Mouse (Mus musculus) adrenal gland, adult 8-10 months (tissue): ENCODE data around the gene Plcl2. TPM values are rescaled to one million over a fixed set of nuclear protein-coding genes. Genes with fewer than 3 reads are reported as not detected.
"Not testable (repeated sequence)": the region's sequence is repeated elsewhere in the genome, so short reads cannot be mapped to it uniquely, and the experiment has no call there.

ENCODE experiments used
- DNase-seq: peaks from one replicate; pipeline ENCODE4 v3.0.0; 2022
- total RNA-seq, 4 experiments: library from RNA; stranded (reverse); gene quantifications; 2 replicates each; pipeline ENCODE4 v1.2.4; 2022

Plcl2 gene
- total RNA-seq, 4 experiments from 2014 or later, result 60.4 to 90.4 (median 69.1) TPM

DNA sequence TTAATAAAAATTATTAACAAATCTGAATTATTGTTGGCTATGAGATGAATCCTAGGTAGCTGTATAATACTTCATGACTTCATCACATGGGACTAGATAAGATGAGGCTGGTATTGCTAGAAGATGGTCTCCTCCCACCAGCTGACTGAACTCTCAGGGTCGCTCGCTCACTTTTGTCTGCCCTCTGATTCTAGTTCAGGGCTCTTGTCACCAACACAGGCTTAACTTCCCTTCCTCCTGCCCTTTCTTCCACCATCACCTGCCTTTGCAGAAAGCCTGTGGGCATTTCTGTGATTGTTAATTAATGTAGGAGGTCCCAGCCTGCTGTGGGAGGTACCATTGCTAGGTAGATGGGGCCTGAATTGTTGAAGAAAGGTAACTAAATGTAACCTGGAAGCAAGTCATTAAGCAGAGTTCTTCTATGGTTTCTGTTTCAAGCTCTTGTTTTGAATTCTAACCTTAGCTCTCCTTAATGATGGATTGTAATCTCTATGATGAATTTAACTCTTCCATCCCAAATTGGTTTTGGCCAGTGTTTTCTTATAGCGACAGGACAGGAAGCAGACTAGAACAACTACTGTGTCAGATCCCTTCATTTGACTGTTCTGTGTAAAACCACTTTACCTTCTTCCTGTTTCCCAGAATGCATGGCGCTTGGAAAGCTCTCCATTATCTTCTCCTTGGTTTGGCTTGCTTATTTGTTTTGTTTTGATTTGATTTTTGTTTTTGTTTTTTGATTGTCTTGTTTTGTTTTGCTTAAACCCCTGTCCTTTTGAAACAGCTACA lies 27.4 kb downstream of the Plcl2 start:
- no peak for DNase-seq

DNA sequence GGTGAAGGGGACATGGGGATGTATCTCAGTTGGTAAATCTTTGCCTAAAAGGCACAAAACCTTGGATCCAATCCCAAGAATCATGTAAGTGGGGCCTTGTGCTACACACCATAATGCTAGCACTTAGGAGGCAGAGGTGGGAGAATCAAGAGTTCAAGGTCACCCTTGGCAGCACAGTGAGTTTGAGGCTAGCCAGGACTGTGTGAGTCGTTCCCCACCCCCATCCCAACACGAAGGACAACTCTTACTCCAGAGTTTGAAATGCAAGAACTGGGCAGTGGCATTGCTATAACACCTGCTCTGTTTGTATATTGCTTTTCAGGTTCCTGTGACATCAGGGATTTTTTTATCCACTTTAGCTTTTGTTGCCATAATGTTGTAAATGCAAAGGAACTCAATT lies 28.6 kb downstream of the Plcl2 start:
- no peak for DNase-seq

DNA sequence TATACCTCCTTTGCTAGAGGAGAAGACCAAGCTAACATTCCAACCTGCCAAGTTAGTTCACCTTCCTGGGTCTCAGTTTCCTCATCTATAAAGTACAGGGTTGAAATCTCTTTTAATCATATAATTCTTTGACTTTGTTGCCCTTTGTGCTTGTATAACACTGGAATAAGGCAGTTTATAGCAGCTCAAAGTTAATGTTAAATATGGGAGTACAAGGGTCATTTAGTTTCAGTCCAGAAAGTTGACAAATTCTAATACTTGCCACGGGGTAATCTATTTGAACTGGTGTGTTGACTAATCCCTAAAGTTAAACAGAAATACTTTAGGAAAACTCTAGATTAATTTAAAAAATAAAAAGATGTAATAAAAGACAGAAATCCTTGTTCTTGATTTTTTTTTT lies 35.7 kb downstream of the Plcl2 start:
- no peak for DNase-seq

DNA sequence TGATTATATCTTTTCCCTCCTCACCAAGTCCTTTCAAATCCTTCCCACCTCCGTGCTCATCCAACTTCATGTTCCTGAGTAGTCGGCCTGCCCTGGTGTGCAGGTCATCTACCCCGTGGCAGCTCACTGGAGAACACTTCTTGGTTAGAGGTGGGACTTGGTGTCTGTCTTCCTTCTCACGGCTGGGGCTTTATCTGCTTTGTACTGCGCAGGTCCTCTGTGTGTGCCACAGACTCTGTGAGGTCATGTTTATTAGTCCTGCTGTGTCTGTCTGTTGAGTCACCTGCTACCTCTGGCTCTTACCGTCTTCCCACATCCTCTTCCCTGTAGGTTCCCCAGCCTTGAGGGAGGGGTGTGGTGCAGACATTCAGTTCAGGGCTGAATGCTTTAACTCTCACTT lies 36.1 kb downstream of the Plcl2 start:
- DNase-seq, result no peak

DNA sequence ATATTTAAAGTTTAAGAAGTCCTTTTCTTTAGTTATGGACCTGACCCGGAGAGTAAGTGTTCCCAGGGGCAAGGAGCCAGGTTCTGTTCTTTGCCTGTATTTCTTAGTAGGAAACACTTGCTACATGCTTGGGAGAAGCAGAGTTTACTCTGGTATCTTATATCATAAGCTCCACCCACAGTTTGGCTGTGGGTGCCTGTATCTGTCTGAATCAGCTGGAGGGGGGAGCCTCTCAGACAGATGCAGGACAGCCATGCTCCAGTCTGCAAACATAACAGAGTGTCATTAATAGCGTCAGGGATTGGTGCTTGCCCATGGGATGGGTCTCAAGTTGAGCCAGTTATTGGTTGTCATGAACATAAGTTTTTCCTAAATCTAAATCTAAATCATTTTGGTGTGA lies 42.9 kb downstream of the Plcl2 start:
- no peak for DNase-seq

DNA sequence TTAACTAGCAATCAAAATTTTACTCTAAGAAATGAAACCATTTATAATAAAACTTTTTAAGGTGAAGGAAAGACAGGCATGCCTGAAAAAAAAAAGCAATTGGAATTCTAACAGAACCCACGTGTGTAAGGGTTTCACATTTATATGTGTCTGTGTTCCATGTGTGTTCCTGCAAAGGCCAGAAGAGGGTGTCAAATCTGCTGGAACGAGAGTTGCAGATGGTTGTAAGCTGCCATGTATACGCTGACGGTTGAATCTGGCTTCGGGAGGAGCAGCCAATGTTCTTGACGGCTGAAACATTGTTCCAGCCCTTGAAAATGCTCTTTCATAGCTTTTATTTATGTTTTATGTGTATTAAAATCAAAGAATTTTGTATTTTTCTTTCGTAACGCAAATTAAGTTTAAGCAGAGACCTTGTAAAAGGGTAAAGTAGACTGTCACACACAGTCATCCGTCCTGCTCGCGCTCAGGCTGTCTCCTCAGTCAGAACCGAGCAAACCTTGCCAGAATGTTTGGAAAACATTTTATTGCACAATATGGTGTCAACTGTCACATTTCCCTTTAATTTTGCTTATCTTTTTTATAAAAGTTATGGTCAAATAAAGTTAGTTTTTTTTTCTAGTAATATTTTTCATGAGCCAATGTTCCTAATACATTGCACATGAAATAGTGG lies 48.5 kb downstream of the Plcl2 start:
- no peak for DNase-seq

DNA sequence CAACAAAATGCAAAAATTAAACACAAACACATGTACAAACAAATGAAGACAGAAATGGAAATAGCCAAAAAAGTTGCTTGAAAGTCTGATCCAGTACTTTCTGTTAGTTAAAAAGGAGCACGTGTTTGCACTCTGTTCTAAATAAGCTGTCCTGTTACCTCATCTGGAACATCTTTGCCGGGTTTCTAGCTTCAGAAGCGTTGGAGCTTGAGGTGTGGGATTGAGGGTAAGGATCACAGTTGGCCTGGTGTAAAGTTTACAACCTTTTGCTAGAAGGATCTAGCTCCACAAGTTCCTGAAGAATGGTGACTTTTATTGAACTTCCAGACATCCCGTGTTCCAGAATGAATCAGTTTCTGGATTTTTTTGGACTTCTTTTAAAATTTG lies 49.0 kb downstream of the Plcl2 start:
- no peak for DNase-seq

DNA sequence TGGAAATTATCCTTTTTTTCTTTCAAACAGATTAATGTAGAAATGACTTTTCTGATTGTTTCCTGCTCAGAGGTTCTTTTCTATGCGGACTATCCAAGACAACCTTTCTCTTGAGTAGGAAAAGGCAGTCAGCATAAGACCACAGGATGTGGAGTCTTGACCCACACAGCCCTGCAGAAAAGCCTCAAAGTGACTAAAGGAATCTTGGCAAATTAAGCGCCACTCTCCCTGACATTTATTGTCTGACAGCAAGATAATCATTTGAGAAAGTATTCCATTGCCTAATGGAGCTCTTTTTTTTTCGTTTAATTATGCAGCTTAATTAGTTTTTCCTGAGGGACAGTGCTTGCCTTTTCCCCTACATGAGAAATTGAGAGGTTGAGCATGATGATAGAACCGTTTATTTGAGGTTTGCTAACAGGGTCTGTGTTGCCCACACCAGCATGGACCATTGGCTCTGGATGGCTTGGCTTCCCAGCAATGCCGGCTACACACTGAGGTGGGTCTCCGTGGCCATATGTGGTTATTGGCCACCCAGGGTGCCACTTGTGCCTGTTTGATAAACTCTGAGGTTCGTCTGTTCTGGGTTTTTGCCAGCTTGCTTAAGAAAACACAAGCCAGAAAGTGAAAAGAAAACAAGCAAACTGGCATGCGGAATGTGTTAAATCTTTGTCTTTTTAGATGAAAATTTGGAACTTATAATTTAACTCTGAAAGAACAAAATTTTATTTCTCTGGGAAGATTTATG lies 56.3 kb downstream of the Plcl2 start:
- DNase-seq, result no peak

DNA sequence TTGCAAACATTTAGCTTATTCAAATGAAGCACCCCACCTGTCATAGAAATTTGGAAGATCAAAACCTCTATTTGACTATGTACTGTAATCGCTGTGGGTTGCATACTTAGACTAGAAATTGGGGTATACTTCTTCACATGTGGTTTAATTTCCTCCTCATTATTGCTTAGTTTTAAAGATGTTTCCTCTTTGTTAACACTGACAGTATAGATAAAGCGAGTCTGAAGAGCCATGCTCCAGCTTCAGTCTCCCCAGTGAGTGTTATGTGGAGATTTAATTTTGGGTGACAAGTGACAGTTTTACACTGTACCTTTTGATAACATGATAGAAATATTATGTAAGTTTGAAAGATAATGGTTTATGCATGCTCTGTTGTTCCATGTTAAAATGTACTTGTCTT lies 59.6 kb downstream of the Plcl2 start:
- no peak for DNase-seq

DNA sequence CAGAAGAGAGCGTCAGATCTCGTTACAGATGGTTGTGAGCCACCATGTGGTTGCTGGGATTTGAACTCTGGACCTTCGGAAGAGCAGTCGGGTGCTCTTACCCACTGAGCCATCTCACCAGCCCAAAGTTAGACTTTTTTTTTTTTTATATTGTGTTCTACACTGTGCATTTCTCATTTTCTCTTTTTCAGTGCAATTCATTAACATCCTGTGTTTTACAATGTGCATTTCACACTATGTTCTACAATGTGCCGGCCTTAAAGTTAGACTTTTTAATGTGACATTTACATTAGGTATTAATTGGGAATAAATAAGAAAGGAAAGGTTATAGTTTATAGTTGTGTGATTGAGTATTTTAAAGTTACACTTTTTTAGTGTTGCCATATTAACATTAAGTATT lies 61.0 kb downstream of the Plcl2 start:
- DNase-seq, result not testable (repeated sequence)

DNA sequence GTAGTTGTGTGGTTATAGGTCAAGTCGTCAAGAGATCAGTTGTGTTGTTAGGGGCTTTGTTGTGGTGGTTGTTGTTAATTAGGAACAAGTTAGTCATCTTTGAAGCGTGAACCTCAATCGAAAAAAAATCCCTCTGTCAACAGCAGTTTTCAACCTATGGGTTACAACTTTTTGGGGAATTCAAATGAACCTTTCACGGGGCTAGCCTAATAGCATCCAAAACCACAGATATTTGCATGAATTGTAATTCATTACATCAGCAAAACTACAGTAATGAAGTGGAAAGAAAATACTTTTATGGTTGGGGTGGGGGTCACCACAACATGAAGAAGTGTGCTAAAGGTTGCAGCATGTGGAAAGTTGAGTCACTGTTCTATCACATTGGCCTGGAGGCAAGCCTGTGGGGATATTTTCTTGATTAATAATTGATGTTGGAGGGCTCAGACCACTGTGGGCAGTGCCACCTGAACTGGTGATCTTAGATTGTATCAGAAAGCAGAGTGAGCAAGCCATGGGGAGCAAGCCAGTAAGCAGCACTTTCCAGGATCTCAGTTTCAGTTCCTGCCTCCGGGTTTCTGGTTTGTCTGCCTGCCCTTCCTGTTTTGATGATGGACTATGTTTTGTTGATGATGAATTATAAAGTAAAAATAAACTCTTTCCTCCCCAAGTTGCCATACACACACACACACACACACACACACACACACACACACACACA lies 61.6 kb downstream of the Plcl2 start:
- no peak for DNase-seq

DNA sequence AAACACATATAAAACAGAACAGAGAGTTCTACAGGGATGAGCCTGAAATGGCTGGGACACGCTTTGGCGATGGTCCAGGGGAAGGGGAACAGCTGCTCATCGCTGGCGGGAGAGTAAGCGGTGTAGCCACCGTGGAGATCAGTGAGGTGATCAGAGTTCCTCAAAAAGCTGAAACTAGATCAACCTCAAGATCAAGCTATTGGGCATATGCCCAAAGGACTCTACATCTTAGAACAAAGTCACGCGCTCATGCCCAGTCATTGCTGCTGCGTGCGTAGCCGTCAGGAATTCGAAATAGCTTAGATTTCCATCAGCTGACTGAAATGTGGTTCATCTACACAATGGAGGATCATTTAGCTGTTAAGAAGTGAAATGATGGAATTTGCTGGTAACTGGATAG lies 65.0 kb downstream of the Plcl2 start:
- DNase-seq, result no peak

DNA sequence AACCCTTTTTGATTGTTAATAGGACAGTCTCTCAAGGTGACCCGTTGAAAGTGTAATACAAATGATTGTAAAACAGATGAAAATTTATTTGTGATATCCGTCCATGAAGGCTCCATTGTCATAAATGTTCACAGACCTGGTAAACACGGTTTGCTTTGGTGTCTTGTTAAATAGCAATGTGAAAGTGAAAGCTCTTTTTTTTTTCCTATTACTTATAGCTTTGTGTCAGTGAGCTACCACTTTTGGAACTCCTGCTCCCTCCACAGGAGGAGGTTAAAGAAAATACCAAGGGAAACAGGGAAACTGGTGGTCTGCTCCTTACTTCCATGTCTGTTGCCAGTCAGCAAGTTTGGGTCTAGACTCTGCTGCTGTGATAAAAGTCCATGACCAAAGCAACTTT lies 71.2 kb downstream of the Plcl2 start:
- DNase-seq, result no peak

DNA sequence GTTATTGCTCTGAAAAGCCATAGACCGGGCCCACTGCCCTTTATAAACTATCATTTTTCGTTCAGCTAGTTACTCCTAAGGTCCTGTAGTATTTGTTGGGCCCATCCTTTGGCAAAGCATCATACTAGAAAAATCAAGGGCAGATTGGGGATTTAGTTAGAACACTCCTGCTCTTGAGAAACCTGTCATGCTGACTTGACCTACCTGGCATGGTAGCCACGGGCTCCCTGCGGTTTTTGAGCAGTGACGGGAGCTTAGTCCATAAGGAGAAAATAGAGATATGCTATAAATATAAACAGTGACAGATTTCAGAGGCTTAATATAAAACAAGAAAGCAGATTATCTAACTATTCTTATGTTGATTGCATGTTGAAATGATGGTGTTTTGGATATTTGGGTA lies 77.6 kb downstream of the Plcl2 start:
- no peak for DNase-seq

DNA sequence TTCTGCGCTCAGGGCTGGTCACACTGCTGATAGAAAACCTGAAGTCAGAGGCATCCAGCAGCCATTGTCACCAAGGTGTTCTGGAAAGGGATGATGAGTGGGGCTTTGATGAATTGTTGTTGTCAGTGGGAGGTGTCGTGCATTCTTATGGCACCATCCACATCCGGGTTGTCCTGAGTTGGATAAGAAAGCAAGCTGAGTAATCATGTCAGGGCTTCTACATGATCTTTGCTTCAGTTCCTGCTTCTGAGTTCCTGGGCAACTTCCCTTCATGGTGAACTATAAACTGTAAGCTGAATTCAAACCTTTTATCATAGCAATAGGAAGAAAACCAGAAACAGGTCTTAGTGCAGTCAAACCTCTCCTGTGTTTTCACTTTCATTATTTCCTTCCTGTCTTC lies 78.7 kb downstream of the Plcl2 start:
- DNase-seq, result no peak

DNA sequence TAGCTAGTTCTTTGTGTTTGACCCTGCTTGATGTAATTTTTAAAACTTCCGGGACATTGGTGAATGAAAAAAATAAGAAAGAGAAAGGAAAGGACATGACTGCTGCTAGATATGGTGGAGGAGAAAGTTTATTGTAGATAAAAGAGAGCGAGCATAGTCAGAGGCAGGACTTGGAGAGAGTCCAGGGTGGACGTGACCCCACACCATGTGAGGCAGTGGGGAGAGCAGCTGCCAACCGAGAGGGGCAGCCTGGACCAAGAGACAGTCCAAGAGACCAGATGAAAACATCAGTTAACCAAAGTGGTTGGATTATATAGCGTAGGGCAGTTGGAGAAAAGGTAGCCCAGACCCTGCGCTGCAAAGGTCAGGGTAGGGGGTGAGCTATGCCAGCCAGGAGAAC lies 91.0 kb downstream of the Plcl2 start:
- DNase-seq, result no peak

DNA sequence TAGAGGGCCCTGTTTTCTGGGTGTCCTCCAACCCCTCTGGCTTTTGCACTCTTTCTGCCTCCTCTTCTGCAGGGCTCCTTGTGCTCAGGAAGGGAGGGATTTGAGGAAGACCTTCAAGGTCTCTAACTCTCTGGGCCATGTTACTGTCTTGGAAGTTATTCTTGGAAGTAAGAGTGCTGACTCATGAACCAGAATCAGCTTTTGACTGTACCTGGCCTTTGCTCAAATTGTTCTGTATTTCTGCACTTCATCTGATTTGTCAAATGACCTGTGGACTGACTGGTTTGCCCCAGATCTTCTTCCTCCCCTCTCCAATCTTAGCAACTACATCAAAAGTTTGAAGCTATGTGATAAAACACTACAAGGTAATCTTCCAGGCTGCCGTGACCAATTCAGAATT lies 91.5 kb downstream of the Plcl2 start:
- DNase-seq, result no peak

DNA sequence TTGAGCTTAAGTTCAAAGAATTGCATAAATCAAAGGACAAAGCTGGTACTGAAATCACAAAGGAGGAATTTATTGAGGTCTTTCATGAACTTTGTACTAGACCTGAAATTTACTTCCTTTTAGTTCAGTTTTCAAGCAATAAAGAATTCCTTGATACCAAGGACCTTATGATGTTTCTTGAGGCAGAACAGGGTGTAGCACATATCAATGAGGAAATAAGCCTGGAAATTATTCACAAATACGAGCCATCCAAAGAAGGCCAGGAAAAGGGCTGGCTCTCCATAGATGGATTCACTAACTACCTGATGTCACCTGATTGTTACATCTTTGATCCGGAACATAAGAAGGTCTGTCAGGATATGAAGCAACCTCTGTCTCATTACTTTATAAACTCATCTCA lies 97.7 kb downstream of the Plcl2 start:
- DNase-seq, result no peak

DNA sequence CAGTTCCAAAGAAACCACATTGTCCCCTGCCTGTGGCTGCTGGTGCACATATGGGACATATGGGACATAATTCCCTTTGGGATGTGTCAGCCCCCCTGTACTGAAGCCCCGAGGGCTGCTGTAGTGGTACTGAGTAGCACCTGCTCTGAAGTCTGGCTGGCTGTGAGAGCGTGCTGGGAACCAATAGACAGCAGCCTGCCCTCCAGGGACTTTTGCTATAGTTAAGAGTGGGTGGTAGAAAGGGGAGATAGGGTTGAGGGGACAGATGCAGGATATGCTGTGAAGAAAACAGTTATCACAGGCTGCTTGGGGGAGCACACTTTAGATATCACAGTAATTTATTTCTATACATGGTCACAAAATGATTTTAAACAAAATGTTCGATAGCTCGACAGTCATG lies 100.7 kb downstream of the Plcl2 start:
- no peak for DNase-seq

DNA sequence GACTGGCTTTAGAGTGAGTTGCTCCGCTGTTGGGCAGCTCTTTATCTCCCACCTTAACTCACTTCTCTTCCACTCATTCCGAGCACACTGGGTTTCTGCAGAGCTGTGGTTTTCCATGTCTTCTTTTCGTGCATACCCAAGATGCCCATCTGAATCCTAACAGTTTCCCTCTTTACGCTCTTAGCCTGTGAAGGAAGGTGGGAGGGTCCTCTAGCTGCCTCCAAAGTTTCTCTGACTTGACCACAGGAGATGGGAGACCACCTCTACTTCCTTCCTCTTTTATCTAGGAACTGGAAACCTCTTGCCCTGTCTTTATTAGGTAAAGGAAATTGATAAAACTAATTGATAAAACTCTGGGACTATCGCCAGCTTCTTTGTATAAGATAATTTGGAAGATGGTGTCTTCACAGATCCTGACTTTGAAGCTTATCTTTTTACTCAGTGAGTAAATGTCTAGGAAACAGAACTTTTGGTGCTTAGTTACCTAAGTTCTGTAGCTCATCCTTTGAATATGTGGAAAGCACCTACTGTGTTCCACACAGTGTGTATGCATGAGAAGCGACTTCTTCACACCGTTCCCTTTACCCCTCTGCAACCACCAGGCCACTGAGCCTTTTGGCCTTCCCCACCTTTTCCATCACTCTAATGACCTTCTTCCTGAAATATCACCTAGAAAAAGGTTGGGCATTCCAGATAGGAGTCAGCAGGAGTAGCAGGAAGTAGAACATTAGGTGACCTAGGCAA lies 111.8 kb downstream of the Plcl2 start:
- no peak for DNase-seq

DNA sequence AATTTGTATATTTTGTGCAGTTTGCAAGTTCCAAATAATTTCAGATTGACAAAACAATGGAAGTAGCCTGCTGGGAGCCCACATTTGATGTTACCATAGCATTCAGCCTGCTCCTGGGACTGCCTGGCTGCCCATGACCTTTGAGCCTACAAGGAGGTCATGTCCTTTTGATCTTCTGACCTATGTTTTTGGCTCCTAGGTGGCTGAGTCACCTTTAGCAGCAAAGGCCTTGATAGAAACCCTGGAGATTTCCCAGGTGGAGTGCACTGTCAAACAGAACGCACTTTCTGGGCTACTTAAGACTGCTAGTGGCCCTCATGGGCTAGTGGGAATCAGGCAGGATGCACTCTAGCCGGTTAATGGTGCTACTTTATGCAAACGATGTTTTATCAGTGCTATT lies 112.8 kb downstream of the Plcl2 start:
- DNase-seq, result no peak

DNA sequence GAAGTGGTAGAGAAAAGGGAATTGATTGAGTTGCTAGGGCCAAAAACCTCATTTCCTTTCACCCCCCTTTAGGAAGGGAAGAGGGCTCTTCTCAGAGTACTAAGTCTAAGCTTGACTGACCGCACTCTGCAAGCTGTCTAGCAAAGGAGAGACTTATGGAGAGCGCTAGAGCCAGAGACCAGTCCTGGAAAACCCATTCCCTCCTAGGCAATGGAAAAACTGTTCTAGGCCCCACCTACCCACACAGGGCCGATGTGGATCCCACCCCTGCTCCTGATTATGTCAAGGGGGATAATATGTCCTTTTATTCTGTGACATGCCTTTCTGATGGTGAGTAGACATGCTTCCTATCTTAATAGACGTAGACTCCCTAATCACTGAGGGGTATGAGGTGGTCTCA lies 116.4 kb downstream of the Plcl2 start:
- DNase-seq, result no peak
